Mouse (Mus musculus) left cerebral cortex, adult 2 months (tissue): Measurements from ENCODE around the gene Prss35. TPM values are rescaled to one million over a fixed set of nuclear protein-coding genes. Genes with fewer than 3 reads are reported as not detected.

Source experiments
- DNase-seq, 2 experiments: peaks; one replicate each; pipeline ENCODE4 v3.0.0; 2021 to 2022; ENCODE audit warnings: low spot score in 2 of 2, mixed read lengths in 1 of 2; ENCODE audit errors: extremely low spot score in 1 of 2
- H3K27ac ChIP-seq: fragments of 200-600 bp; 2 replicates; pipeline ENCODE4 v1.8.1; 2022
- H3K4me3 ChIP-seq: fragments of 200-600 bp; 2 replicates; pipeline ENCODE4 v1.8.1; 2022
- CTCF ChIP-seq: fragments of 200-600 bp; IDR thresholded peaks from 2 replicates; pipeline ENCODE4 v1.8.1; 2022; ENCODE audit warnings: antibody characterized with exemption, mild to moderate bottlenecking, moderate library complexity
- intact Hi-C: fragments of 180-260 bp; cut with DNase I; formaldehyde crosslinking; loops from one replicate; pipeline ENCODE4 v1.15.1; 2025
- long read RNA-seq, 2 experiments: library from polyadenylated mRNA; stranded (forward); transcript quantifications; one replicate each; pipeline ENCODE4 v2.0.0; 2021; ENCODE audit warnings: borderline mapping rate in 2 of 2
- total RNA-seq, 2 experiments: library from RNA; stranded (reverse); gene quantifications; 2 replicates each; pipeline ENCODE4 v1.2.3; 2021

Prss35 gene
- 1 to 10 TPM; 2.0 to 2.5 TPM for total RNA-seq
- long read RNA-seq, experiment 1, result 0 reads
- long read RNA-seq, experiment 2, partial matches to known transcripts, result 1 of 3 reads
- long read RNA-seq, experiment 2, other reads (novel, unspliced or antisense), result 2 of 3 reads

GRCm38 (mm10) chr9:86742959-86743911, at the start of gene Prss35:
Gene Prss35, plus strand, starts transcription at chr9:86743649.
- no peak; the same call in none of the 2 replicates for TF ChIP-seq CTCF
- Histone ChIP-seq H3K27ac (no peak within 1 kb of the TSS), H3K4me3 (peak within 1 kb of the TSS; percentile 46)
- intact Hi-C loops, result loop anchor here (5.0 to 10.0 kb wide), 2 partner anchors 46 to 278 kb away; partner anchors contain the start of genes Dop1a, Me1 and Ube2cbp
- peak in 1 of 2 experiments; percentile 35 for DNase-seq

- TF ChIP-seq CTCF, result no peak
- H3K27ac ChIP-seq, result no peak overlapping the region
- intact Hi-C loops, result no loop called here
- H3K4me3 ChIP-seq, result no peak overlapping the region
- no peak for DNase-seq
Observed at GRCm38 (mm10) chr9:86693935-86694334, 49.5 kb upstream of the Prss35 start.

- intact Hi-C loops, result loop anchor here (1.0 to 5.0 kb wide), 2 partner anchors 48 to 67 kb away; partner anchors contain the start of gene Prss35
- DNase-seq, result no peak
- peak overlapping the region; percentile 91 for H3K27ac ChIP-seq
- H3K4me3 ChIP-seq, result peak overlapping the region; percentile 92
- no peak for TF ChIP-seq CTCF
Observed at GRCm38 (mm10) chr9:86694644-86695043, 48.8 kb upstream of the Prss35 start.

- no peak for TF ChIP-seq CTCF
- peak overlapping the region; percentile 92 for H3K4me3 ChIP-seq
- intact Hi-C loops, result loop anchor here (1.0 to 5.0 kb wide), 2 partner anchors 47 to 68 kb away; partner anchors contain the start of gene Prss35
- DNase-seq, result peak; percentile 27 to 55
- H3K27ac ChIP-seq, result peak overlapping the region; percentile 91
Observed at GRCm38 (mm10) chr9:86695199-86695817, 48.1 kb upstream of the Prss35 start.

- H3K4me3 ChIP-seq, result peak within 1 kb of the TSS; percentile 92
- no peak for TF ChIP-seq CTCF
- intact Hi-C loops, result loop anchor here (1.0 to 5.0 kb wide), 2 partner anchors 46 to 69 kb away; partner anchors contain the start of gene Prss35
- peak; percentile 40 to 50 for DNase-seq
- peak within 1 kb of the TSS; percentile 94 for H3K27ac ChIP-seq
Observed at GRCm38 (mm10) chr9:86695818-86696261, 47.6 kb upstream of the Prss35 start, which contains the start of gene Me1. Gene Me1, minus strand, starts transcription at chr9:86695953.

- H3K4me3 ChIP-seq, result no peak overlapping the region
- intact Hi-C loops, result no loop called here
- no peak for TF ChIP-seq CTCF
- H3K27ac ChIP-seq, result no peak overlapping the region
- DNase-seq, result no peak
Observed at GRCm38 (mm10) chr9:86701264-86701663, 42.2 kb upstream of the Prss35 start.

GRCm38 (mm10) chr9:86701844-86702243, 41.6 kb upstream of the Prss35 start:
- TF ChIP-seq CTCF, result no peak
- DNase-seq, result no peak
- intact Hi-C loops, result no loop called here
- H3K4me3 ChIP-seq, result no peak overlapping the region
- no peak overlapping the region for H3K27ac ChIP-seq

GRCm38 (mm10) chr9:86707431-86707830, 36.0 kb upstream of the Prss35 start:
- DNase-seq, result no peak
- H3K27ac ChIP-seq, result no peak overlapping the region
- intact Hi-C loops, result no loop called here
- no peak overlapping the region for H3K4me3 ChIP-seq
- no peak for TF ChIP-seq CTCF

- DNase-seq, result no peak
- Histone ChIP-seq H3K4me3 (no peak overlapping the region), H3K27ac (no peak overlapping the region)
- intact Hi-C loops, result no loop called here
- TF ChIP-seq CTCF, result no peak
Observed at GRCm38 (mm10) chr9:86708921-86709320, 34.5 kb upstream of the Prss35 start.

GRCm38 (mm10) chr9:86710091-86710634, 33.3 kb upstream of the Prss35 start:
- intact Hi-C loops, result no loop called here
- H3K4me3 ChIP-seq, result no peak overlapping the region
- no peak for TF ChIP-seq CTCF
- no peak overlapping the region for H3K27ac ChIP-seq
- no peak for DNase-seq

- Histone ChIP-seq H3K27ac (no peak overlapping the region), H3K4me3 (no peak overlapping the region)
- no peak for DNase-seq
- intact Hi-C loops, result no loop called here
- TF ChIP-seq CTCF, result no peak
Observed at GRCm38 (mm10) chr9:86712648-86713047, 30.8 kb upstream of the Prss35 start.
